Mouse (Mus musculus) kidney, adult 2 months (tissue): Measurements from ENCODE around the gene Cdan1. TPM values are rescaled to one million over a fixed set of nuclear protein-coding genes. Genes with fewer than 3 reads are reported as not detected.

Experiments used
- DNase-seq: peaks from one replicate; pipeline ENCODE4 v3.0.0; 2021
- H3K27ac ChIP-seq: fragments of 200-500 bp; 2 replicates; pipeline ENCODE4 v1.5.1; 2012; ENCODE audit warnings: low read depth, low read length, control low read depth, inconsistent platforms; ENCODE audit not compliant: insufficient read depth
- H3K27me3 ChIP-seq: fragments of 200-500 bp; replicated peaks from 2 replicates; pipeline ENCODE4 v1.6.1; 2012; ENCODE audit warnings: mild to moderate bottlenecking, moderate library complexity, low read length, inconsistent platforms; ENCODE audit not compliant: control insufficient read depth, insufficient read depth
- H3K36me3 ChIP-seq: fragments of 200-500 bp; 2 replicates; pipeline ENCODE4 v1.6.1; 2012; ENCODE audit warnings: mild to moderate bottlenecking, moderate library complexity, low read length, inconsistent platforms; ENCODE audit not compliant: control insufficient read depth, insufficient read depth
- H3K4me1 ChIP-seq: fragments of 200-500 bp; 2 replicates; pipeline ENCODE4 v1.6.1; 2011; ENCODE audit warnings: low read length; ENCODE audit not compliant: control insufficient read depth, insufficient read depth
- H3K4me3 ChIP-seq: fragments of 200-500 bp; 2 replicates; pipeline ENCODE4 v1.5.1; 2011; ENCODE audit warnings: mild to moderate bottlenecking, low read depth, low read length, control low read depth; ENCODE audit not compliant: insufficient read depth
- CTCF ChIP-seq: fragments of 200-500 bp; conservative IDR thresholded peaks from 2 replicates; pipeline ENCODE4 v1.5.1; 2011; ENCODE audit warnings: low read depth, mild to moderate bottlenecking, control low read depth, low read length, moderate library complexity, mixed read lengths; ENCODE audit not compliant: insufficient read depth, insufficient read length
- POLR2A ChIP-seq: fragments of 200-500 bp; IDR thresholded peaks from one replicate; pipeline ENCODE4 v1.6.1; 2011; ENCODE audit warnings: low read depth, low read length, control low read depth
- WGBS: fragments of 180-500 bp; shearing (Covaris S2); methylation state at CpG from one replicate; pipeline ENCODE4 v1.1.7; 2018; 5-methylcytosine and 5-hydroxymethylcytosine counted together
- polyA plus RNA-seq: library from polyadenylated mRNA; depleted of rRNA; stranded (reverse); fragments of >200 nt; gene quantifications from 2 replicates; pipeline ENCODE4 v1.2.3, GENCODE M21; 2012

Cdan1 gene
- polyA plus RNA-seq, 1 experiment = 14.8 TPM

GRCm38 (mm10) chr2:120723621-120724020 is 126.3 kb downstream of the Cdan1 start:
- 58% methylated on average over 4 of the region's 4 CpGs for WGBS
- no peak overlapping the region for H3K4me3 ChIP-seq
- H3K27me3 ChIP-seq = no peaks in the 10 kb centered on the region
- DNase-seq = peak; percentile 23
- no peaks in the 10 kb centered on the region for H3K4me1 ChIP-seq
- peaks cover 12% of the 10 kb centered on the region for H3K36me3 ChIP-seq
- TF ChIP-seq CTCF = no peak
- TF ChIP-seq POLR2A = no peak
- peak overlapping the region; percentile 14; the same call in 1 of the 2 replicates for H3K27ac ChIP-seq

DNA sequence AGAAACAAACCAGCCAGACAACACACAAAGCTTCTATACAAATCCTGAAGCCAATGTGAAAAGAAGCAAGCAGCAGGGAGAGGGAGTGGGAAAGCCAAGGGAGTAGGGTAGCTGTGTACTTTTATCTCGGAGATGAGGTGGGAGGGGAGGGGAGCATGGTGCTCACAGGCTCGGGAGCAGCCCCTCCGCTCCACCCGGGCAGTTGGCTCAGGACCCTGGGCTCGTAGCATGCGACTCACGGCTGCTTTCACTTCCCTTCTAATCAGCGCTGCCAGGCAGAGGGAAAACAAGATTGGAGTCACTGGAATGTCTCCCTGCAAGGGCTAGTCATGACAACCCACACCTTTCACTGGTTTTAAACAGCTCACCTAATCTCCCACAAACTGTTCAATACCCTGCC is 127.4 kb downstream of the Cdan1 start:
- Histone ChIP-seq H3K4me3 (no peak overlapping the region), H3K4me1 (no peaks in the 10 kb centered on the region), H3K27me3 (no peaks in the 10 kb centered on the region), H3K27ac (no peak overlapping the region), H3K36me3 (peaks cover 15% of the 10 kb centered on the region)
- DNase-seq = no peak
- TF ChIP-seq POLR2A = no peak
- no peak for TF ChIP-seq CTCF
- 81% methylated on average over 8 of the region's 8 CpGs for WGBS

- WGBS = 91% methylated on average over 2 of the region's 2 CpGs
- DNase-seq = no peak
- no peak overlapping the region for H3K27ac ChIP-seq
- no peaks in the 10 kb centered on the region for H3K4me1 ChIP-seq
- no peak overlapping the region for H3K4me3 ChIP-seq
- TF ChIP-seq POLR2A (no peak), CTCF (no peak)
- H3K27me3 ChIP-seq = no peaks in the 10 kb centered on the region
- peaks cover 18% of the 10 kb centered on the region for H3K36me3 ChIP-seq
Measured at GRCm38 (mm10) chr2:120721911-120722310, 128.0 kb downstream of the Cdan1 start.

DNA sequence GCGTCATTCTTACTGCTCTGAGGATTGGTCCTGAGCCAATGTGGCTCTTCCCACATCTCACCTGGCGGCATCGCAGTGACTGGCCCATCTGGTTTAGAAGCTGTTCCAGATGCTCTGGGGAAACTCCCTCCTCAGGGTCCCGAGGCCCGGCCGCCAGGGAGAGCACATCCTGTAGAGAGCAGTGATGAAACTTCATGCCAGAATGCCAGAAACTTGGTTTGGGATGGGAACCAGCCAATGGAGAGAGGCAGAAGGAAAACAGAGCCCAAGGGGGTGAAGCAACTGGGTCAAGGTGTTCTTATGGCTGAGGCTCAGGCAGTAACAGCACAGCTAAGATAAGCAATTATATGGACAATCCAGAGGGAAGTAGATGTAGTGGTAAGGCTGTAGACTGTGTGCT is 129.1 kb downstream of the Cdan1 start:
- WGBS = 92% methylated on average over 6 of the region's 6 CpGs

GRCm38 (mm10) chr2:120718496-120718895 is 131.4 kb downstream of the Cdan1 start:
- Histone ChIP-seq H3K27me3 (no peaks in the 10 kb centered on the region), H3K4me3 (no peak overlapping the region), H3K36me3 (peaks cover 15% of the 10 kb centered on the region), H3K4me1 (no peaks in the 10 kb centered on the region), H3K27ac (no peak overlapping the region)
- TF ChIP-seq CTCF (no peak), POLR2A (no peak)
- 96% methylated on average over 8 of the region's 8 CpGs for WGBS
- DNase-seq = no peak

More for the DNA sequence above, 129.1 kb downstream of the Cdan1 start:
- no peak overlapping the region for H3K4me3 ChIP-seq
- no peaks in the 10 kb centered on the region for H3K27me3 ChIP-seq
- H3K27ac ChIP-seq = no peak overlapping the region
- no peaks in the 10 kb centered on the region for H3K4me1 ChIP-seq
- peaks cover 15% of the 10 kb centered on the region for H3K36me3 ChIP-seq
- no peak for TF ChIP-seq CTCF
- no peak for TF ChIP-seq POLR2A
- DNase-seq = no peak

GRCm38 (mm10) chr2:120713441-120713840 is 136.5 kb downstream of the Cdan1 start:
- no peak overlapping the region for H3K4me3 ChIP-seq
- TF ChIP-seq CTCF (no peak), POLR2A (no peak)
- no peak overlapping the region for H3K27ac ChIP-seq
- 91% methylated on average over 3 of the region's 3 CpGs for WGBS
- H3K27me3 ChIP-seq = no peaks in the 10 kb centered on the region
- H3K36me3 ChIP-seq = peaks cover 4% of the 10 kb centered on the region
- no peak for DNase-seq
- H3K4me1 ChIP-seq = no peaks in the 10 kb centered on the region

DNA sequence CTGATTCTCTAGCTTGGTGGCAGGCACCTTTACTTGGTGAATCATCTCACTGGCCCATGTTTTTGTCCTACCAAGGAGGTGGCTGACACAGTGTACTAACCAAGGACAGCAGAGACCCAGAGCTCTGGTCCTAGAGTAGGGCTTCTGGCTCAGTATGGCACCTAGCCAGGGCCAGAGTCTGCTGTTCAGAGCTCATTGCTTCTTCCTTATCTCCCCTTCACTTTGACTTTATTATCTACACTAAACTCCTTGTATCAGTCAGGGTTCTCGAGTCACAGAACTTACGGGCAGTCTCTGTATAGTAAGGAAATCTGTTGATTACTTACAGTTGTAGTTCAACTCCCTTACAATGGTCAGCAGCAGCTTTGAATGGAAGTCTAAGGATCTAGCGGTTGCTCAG is 139.0 kb downstream of the Cdan1 start:
- no peak for TF ChIP-seq POLR2A
- TF ChIP-seq CTCF = no peak
- Histone ChIP-seq H3K27ac (no peak overlapping the region), H3K27me3 (no peaks in the 10 kb centered on the region), H3K4me3 (no peak overlapping the region), H3K4me1 (no peaks in the 10 kb centered on the region), H3K36me3 (no peaks in the 10 kb centered on the region)
- 97% methylated on average over 3 of the region's 3 CpGs for WGBS
- no peak for DNase-seq
